Mouse (Mus musculus) cerebellum, adult 8-10 months (tissue): ENCODE data around the gene Gm9999.
"Not testable (repeated sequence)": the region's sequence is repeated elsewhere in the genome, so short reads cannot be mapped to it uniquely, and the experiment has no call there.

Experiments
- DNase-seq: peaks from one replicate; pipeline ENCODE4 v3.0.0; 2022

The Gm9999 gene

DNA sequence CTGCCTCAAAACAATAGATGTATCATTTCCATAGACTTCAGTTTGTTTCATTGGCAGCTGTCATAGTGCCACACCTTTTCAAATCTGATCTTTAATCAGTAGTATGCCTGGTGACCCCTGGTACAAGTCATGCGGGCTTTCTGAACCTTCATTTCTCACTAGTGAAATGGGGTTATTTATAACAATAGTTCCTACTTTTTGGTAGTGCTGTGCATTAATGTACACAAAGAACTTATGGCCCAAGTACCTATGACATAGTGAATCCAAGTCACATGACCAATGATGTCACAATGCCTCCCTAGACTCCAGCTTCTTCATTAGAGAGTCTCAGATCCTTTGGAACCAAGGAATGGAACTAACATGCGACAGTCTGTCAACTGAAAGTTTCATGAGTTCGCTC is at the start of gene Gm9999:
Gene Gm9999 (plus strand): TSS at position 301 of the 400 bp plus-strand sequence.
- DNase-seq, result no peak

DNA sequence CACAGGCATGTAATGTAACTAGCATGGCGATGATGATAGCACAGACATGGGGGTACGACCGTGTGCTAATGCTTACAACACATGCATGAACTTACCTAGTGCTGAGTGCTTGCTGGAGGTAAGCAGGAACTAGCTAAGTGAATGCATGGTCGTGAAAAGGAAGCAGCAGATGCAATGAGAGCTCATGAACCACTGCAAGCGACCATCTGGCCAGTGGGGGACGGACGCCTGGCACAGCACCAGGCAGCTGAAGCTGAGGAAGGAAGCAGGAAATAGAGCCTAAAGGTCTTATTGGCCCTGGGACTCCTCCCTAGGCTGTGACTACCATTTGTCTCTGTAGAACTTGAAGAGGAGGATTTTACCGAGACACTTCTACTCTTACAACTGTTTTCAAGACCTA is 48.6 kb upstream of the Gm9999 start:
- no peak for DNase-seq

DNA sequence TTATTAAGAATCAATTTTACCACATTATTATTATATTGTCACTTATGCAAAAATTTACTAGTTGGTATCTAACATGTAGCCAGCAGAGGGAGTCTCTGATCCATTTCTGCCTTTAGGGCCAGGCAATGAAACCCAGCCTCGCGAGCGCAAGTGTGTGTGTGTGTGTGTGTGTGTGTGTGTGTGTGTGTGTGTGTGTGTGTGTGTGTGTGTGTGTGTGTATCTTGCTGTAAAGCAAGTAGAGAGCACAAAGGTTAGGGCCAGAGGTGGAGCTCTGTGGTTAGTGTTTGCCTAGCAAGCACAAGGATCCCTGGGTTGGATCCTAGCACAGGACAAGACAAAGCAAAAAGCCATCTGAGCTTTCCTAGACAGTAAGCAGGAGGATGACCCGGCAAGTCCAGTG is 47.5 kb upstream of the Gm9999 start:
- no peak for DNase-seq

DNA sequence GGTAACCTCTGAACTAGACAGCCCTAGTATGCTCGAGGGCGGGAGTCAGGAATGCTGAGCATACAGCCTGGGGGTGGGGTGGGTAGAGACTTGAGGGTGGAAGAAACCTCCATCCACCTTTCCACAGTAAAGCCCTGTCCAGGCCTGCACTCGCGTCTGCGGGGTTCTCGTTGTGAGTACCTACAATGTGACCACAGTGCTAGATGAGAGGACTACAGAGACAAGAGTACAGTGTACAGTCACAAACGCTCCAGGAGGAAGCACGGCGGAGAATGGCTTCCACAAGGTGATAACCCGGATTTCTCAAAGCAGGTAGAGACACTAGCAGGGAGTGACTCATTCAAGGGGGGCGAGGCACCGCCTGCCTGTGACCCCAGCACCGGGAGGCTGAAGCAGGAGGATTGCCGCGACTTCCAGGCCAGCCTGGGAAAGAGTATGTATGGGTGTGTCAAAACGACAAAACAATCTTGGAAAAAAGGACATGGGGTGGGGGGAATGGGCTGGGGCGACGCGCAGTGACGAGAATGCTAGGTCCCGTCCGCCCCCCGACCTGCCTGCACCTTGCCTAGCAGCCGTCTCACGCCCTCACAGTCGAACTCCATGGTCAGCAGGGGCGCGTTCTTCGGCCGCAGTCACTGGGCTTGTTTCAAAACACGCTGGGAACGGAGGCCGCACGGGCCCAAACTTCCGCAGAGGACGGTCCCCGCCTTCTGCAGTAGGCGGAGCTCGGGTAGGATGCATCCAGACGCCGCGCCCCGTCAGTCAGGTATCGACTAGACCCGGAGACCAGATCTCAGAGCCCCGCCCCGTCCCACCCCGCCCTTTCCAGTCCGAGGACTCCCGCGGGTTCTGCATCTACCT is 25.3 kb upstream of the Gm9999 start, which contains the start of gene Uevld:
Gene Uevld (minus strand): TSS at position 697 of the 861 bp plus-strand sequence.
- peak; percentile 96 for DNase-seq

DNA sequence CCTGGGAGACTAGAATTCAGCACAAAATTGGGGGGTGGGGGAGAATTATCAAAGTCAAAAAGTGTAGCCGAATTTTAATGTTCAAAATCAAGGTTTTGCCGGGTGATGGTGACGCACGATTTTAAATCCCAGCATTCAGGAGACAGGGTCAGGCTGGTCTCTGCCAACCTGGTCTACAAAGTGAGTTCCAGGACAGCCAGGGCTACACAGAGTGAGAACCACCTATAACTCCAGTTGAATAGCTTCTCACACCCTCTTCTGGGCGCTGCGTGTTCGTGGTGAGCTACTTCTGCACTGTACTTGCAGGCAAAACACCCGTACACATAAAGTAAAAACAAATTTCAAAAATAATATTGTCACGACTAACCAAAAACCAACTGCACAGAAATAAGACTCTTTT is 24.5 kb upstream of the Gm9999 start:
- no peak for DNase-seq

DNA sequence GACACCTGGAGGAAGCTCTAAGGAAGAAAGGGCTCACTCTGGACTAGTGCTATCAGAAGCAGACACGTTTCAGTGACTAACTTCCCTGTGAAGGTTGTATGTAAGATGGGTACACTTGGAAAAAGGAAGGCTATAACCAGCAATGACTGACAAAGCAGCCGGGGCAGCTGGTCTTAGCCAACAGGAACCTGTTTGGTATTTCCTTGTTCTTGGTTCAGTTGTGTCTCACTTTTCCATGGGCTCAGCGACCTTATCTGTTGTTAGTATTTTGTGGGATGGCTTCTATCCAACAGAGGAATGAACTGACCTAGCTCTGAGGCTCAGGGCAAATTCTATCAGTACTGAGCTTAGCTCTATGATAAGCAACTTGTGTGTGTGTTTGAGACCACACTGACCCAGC is 22.4 kb upstream of the Gm9999 start:
- DNase-seq, result no peak

DNA sequence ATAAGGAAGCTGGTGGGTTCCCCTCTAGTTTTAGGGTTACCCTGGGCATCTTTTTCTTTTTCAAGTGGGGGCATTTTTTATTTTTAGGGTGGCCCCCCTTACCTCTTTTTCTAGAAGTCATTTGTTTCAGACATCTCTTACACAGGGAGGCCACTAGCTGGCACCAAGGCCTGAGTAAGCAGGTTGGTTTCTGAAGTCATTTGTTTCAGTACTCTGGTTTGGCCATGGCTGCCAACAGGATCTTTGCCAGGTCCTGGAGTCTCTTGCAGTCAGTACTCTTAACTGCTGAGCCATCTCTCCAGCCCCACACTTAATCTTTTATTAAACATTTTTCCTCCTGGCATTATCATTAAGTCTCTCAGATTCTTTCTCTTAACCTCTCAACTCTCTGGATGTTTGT is 21.2 kb upstream of the Gm9999 start:
- no peak for DNase-seq

DNA sequence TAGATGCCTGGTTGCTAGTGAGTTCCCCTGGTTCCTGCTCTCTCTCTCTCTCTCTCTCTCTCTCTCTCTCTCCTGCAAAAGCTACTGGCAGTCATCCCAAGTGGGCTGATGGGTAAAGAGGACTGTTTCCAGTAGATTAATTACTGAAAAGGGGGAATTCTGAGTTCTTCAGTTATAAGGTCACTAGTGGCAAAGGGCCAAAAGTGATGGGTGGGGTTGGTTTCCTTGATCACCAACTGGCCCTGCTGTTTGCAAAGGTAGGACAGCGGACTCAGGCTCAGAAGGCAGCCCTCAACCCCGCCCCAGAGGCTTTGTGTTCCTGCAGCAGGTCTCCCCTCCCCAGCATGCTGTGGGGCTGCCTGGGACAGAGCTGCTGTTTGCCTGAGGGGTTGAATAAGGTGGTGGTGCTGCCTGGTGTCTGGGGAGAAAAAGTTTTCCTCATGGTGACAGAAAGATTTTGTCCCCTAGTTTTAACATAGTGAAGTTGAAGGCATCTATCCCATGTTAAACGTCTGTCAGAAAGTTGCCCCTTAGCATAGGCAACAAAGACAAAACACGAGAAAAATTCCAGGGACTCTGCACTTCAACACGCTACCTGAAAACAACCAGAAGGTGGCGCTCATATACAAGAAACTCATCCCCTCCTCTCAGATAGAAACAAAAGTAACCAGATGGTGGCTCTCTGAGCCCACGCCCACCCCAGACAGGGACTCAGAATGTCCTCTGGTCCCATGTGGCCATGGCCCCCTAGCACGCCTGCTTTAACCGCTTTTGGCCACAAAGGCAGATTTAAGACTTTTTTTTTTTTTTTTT is 20.4 kb upstream of the Gm9999 start:
- DNase-seq, result peak; percentile 66

- no peak for DNase-seq
Observed at GRCm38 (mm10) chr7:46964070-46964469, 19.3 kb upstream of the Gm9999 start.

DNA sequence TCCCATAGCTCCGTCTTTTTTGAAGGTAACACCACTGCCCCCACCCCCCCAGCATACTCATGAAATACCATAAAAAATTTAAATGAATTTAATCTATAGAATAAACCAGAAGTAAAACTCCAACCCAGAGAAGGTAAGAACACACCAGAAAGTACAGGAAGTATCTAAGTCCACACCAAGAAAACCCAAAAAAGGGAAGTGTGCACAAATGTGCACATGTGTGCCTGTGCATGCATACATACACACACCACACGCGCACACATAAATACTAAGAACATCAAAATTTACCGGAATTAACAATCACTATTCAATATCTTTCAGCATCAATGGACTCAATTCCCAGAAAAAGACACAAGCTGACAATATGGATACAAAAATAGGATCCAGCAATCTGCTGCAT is 13.5 kb upstream of the Gm9999 start:
- no peak for DNase-seq

DNA sequence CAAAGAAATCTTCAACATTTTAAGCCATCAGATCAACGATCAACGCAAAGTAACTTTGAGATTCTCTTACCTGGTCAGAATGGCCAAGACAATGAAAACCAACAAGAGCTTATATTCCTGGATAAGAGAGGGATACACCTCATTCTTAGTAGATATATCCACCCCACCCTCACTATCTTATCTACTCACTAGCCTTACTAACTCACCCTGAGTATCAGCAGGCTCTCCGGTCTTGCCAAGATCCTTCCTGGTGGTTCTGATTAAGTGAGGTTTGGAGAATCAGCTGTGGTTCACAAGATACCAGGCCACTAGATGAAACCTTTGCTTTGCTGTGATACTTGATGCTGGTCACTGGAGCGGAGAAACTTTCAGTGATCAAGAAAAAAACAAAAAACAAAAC is 8.7 kb upstream of the Gm9999 start:
- no peak for DNase-seq

DNA sequence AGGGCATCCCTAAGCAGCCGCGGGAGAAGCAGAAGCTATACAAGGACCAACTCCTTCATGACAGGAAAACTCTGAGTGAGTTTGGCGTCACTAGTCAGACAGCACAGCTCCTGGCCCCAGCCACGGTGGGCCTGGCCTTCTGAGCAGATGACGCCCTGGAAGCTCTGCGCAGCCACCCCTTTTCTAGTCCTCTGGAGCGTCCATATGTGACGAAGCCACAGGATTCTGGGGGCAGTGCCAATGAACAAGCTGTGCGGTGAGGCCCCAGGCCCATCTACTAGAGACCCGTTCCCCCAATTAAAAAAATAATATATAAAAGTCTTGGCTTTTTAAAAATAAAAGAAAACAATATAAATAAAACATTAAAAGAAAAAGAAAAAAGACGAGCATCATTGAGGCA is 7.9 kb upstream of the Gm9999 start:
- DNase-seq, result no peak

- DNase-seq, result no peak
Observed at GRCm38 (mm10) chr7:46985718-46986505, 2.5 kb downstream of the Gm9999 start.

- DNase-seq, result no peak
Observed at GRCm38 (mm10) chr7:46986646-46987045, 3.3 kb downstream of the Gm9999 start.

DNA sequence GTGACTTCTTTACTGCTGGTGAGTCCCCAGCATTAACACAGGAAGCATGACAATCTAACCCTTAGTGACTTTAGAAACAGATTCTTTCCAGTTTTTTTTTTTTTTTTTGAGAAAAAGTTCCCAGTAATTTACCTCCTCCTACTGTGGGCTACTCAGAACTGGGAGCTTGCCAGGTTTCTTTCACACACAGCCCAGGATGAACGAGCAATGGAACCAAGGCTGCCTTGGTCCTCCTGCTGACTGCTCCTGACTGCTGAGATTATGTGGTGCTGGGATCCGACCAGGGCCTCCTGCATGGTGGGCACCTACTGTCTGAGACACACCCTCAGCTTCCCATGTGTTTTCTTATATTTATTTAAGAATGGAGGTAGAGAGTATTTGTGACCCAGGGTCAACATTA is 3.7 kb downstream of the Gm9999 start:
- DNase-seq, result no peak

GRCm38 (mm10) chr7:46989387-46989786 is 6.0 kb downstream of the Gm9999 start:
- not testable (repeated sequence) for DNase-seq

DNA sequence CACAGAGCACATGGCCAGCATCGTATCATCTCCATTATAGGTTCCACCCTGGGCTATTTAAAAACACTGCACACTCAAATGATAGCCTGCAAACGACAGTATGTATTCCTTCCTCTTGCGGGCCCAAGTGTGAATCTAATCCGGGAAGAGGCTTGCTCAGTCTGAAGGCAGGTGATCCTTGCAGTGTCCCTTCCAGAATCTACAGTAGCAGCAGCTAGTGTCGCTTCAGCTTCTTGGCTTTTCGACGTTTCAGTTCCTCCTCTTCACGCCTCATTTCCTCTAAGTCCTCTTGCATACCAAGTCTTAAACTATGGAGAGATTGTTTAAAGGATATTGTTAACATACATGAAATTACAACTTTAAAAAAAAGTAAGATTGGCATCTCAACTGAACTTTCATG is 9.7 kb downstream of the Gm9999 start:
- no peak for DNase-seq

GRCm38 (mm10) chr7:46995558-46995957 is 12.2 kb downstream of the Gm9999 start:
- DNase-seq, result no peak

DNA sequence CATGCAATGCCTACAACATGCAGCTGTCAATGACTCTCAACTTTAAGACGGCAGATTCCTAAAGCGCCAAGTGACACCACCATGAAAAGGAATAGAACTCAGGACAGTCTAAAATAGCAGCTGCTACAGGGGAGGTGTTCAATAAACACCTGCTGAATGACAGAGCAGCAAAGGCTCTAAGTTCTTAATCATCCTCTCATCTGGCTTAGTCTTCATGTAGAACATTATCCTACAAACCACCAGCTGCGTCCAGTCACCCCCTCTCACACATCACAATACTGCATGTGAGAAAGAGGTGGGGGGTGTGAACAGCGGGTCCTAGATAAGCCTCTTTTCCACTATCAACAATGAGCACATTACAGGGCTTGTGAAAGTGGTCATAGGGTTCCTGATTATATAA is 13.6 kb downstream of the Gm9999 start:
- no peak for DNase-seq

DNA sequence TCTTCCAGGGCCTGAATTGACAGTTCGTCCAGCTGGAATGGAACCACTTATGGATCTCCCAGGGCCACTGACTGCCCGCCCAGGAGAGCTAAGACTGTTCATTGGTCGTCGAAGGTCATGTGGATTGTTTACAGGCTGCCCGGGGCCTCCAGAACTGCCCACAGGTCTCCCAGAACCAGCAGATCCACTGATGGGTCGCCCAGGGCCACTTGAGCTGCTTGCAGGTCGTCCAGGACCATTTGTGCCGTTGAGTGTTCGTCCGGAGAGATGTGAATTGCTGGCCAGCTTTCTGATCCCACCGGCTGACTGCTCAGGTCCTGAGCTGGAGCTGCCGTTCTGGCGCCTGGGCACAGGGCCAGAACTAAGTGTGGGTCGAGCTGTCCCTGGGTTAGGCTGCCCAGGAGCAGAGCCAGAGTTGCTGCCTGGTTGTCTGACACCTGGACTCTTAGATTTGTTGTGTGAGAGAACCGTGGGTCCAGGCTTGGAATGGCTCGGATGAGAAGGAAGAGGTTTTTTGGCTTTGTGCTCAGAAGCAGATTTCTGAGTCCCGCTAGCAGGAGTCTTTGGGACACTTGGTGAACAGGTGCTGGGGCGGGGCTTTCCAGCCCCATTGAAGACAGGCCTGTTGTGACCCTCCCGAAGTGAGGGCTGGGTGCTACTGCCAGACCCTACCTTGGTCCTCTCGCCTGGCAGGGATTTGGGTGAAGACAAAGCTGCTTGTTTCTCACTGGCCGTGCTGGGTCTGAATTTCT is 14.4 kb downstream of the Gm9999 start:
- DNase-seq, result peak; percentile 69

- DNase-seq, result no peak
Observed at GRCm38 (mm10) chr7:46998942-46999341, 15.6 kb downstream of the Gm9999 start.

DNA sequence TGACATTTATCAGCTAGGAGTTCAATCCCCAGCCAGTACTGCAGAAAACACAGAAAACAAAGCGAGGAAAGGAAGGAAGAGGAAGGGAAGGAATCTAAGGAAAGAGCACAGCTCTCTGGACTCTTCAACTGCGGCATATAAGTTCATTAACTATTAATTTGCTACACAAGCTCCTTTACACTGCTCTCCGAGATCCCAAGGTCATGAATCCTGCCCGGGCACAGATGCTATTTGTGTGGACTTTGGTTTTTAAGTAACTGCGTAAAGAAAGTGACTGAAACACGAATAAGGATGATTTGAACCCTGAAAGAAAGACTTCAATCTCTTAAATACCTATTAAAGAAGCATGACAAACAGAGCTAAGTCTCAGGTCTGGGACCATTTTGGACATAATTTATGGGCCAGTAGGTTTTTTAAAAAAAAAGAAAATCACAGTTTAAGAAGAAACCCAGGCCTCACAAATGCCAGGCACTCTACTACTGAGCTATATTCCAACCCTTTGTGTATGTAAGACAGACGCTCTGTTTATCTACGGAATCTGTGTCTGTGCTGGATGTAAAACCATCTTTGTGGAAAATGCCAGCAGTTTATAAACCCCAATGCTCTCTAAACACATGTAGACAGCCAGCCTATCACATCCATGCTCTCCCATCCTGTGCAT is 16.7 kb downstream of the Gm9999 start:
- no peak for DNase-seq
